Mouse (Mus musculus) megakaryocyte, adult 5-6 weeks (primary cell): Measurements from ENCODE around the gene Gab3. TPM values are rescaled to one million over a fixed set of nuclear protein-coding genes. Genes with fewer than 3 reads are reported as not detected.
"Not testable (repeated sequence)": the region's sequence is repeated elsewhere in the genome, so short reads cannot be mapped to it uniquely, and the experiment has no call there.

Experiments used
- ATAC-seq: 2 replicates; pipeline ENCODE4 v1.8.0; 2016; ENCODE audit warnings: mild to moderate bottlenecking, inconsistent platforms; ENCODE audit not compliant: poor library complexity, severe bottlenecking
- total RNA-seq, 2 experiments: library from RNA; stranded (forward) in 1 of 2; stranded (reverse) in 1 of 2; fragments of 153-499, 151-499 nt in 1 of 2; fragments of 221-1000, 200-1000 nt in 1 of 2; gene quantifications; 2 replicates each; pipeline versions ENCODE4 v1.2.3 to v1.2.4; 2015 to 2017

Gab3 gene
- total RNA-seq, 2 experiments from 2014 or later = 6.2 to 19.9 TPM

DNA sequence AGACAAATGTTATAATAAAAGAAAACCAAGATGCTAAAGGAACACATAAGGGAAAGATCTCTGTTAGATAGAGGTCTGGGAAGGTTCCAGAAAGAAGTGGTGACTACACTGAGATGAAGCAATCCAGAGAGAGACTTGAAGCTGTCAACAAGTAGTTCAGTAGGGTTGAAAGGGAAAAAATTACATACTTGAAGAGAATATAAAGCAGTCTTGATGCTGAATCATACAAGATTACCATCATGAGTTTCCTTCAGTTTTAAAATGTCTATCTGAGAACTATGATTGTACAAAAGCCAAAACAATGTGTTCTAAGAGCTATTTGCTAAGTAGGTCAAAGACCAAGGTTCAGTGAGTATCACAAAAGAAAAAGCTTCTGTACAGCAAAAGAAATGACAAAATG is 48.6 kb downstream of the Gab3 start:
- no peak for ATAC-seq

DNA sequence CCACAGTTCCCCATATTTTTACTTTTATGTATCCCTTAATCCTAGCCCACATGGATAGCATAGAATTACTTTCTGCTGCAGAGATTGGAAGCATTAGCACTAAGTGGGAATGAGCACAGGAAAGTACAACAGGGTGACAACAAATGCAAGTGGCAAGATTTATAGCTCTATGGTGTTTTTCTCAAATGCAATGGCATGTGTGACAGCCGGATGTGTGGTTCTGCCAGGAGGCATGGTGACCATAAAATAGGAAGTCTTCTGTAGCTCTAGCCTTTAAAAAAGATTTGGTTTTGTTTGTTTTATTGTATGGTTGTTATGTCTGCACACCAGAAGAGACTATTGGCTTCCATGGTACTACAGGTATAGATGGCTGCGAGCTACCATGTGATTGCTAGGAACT is 50.1 kb downstream of the Gab3 start:
- ATAC-seq = peak; percentile 63

DNA sequence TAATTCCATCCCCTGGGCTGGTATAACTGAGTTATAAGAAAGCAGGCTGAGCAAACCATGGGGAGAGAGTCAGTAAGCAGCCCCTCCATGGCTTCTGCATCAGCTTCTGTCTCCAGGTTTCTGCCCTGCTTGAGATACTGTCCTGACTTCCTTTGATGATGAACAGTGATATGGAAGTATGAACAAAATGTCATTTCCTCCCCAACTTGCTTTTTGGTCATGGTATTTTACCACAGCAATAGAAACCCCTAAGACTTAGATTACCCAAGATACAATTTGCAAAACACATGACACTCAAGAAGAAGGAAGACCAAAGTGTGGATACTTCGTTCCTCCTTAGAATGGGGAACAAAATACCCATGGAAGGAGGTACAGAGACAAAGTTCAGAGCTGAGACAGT is 51.2 kb downstream of the Gab3 start:
- peak; percentile 52; the same call in 1 of the 2 replicates for ATAC-seq

DNA sequence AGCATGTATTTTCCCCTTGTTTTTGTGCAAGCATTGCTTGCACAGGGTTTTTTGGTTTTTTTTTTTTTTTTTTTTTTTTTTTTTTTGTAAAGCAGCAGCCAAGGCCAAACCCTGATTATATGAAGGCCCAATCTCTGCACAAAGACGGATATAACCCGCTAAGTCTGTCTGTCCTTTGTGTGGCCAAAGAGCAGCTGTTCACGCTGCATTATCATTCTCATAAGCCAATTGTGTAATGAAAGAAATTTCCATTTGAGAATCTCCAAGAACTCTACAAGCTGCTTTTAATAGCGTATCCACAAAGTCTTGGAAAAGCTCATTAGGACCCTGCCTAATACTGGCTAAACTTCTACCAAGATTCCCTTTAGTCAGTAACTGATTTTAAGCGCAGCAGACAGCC is 101.5 kb downstream of the Gab3 start:
- ATAC-seq = no peak

DNA sequence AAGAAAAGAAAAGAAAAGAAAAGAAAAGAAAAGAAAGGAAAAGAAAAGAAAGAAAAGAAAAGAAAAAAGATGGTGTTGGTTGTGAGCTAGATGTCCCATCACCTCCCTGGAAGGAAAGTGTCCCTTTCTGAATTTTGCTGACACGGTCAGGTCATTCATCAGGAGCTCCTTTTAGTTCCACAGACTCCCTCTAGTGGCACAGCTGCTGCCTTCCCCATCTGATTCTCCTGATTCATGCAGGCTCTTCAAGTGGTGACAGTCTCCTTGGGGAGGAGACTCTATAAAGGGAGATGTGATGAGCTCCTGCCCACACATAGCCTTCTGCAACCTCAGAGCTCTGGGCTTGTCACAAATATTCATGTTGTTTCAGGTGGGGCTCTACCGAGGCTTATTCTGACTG is 122.4 kb downstream of the Gab3 start:
- not testable (repeated sequence) for ATAC-seq

DNA sequence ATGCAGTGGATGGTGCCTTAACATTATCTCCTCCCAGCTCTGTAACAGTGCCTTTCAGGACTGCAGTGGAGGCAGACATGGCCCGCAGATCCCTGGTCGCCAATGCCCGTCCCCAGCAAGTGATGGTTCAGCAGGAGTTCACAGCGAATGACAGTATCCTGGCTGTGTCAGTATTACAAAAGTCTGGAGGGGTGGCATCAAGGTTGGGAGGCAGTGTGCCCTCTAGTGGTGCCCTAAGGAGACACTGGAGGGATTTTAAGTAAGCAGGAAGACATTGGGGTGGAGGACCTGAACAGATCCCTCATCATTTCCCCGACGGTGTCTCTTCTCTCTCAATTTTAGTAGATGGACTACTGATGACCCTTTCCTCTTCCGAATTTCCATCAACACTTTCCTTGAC is 126.1 kb downstream of the Gab3 start:
- ATAC-seq = not testable (repeated sequence)

Other genes starting within 250 kb of the Gab3 start
- gene Gm5936, start 248.3 kb downstream of the Gab3 start, total RNA-seq (2015) = not detected in 2 replicates
- not detected in 2 replicates for gene Gm5936, start 248.3 kb downstream of the Gab3 start, total RNA-seq (2017)
- 37.4 and 41.2 TPM in 2 replicates for gene Dkc1, start 10.4 kb upstream of the Gab3 start, total RNA-seq (2015)
- 79.3 and 82.6 TPM in 2 replicates for gene Dkc1, start 10.4 kb upstream of the Gab3 start, total RNA-seq (2017)
- gene Mpp1, start 45.6 kb upstream of the Gab3 start, total RNA-seq (2015) = 95.3 and 104 TPM in 2 replicates
- 88.8 and 97.8 TPM in 2 replicates for gene Mpp1, start 45.6 kb upstream of the Gab3 start, total RNA-seq (2017)
- gene Smim9, start 78.3 kb upstream of the Gab3 start, total RNA-seq (2015) = not detected in 2 replicates
- not detected in 2 replicates for gene Smim9, start 78.3 kb upstream of the Gab3 start, total RNA-seq (2017)